Mouse (Mus musculus): ENCODE measurements around the gene Myoz1. TPM values are rescaled to one million over a fixed set of nuclear protein-coding genes. Genes with fewer than 3 reads are reported as not detected.
A peak's percentile ranks its signal among the peaks of the same experiment; 100 is the strongest.
"Not testable (repeated sequence)": the region's sequence is repeated elsewhere in the genome, so short reads cannot be mapped to it uniquely, and the experiment has no call there.

Gene Myoz1
- total RNA-seq, 1 experiment from 2014 or later, result not detected

GRCm38 (mm10) chr14:20645547-20645946 lies 10.8 kb downstream of the Myoz1 start:
- ATAC-seq (ENCODE audit: extremely low read depth, insufficient number of reproducible peaks, low FRiP score, poor library complexity, severe bottlenecking), result no peak

GRCm38 (mm10) chr14:20641438-20641875 lies 14.9 kb downstream of the Myoz1 start:
- ATAC-seq (ENCODE audit: extremely low read depth, insufficient number of reproducible peaks, low FRiP score, poor library complexity, severe bottlenecking), result no peak

GRCm38 (mm10) chr14:20640644-20641437 lies 15.5 kb downstream of the Myoz1 start, which contains the start of gene Usp54:
Usp54 (minus strand) TSS chr14:20641063.
- ATAC-seq (ENCODE audit: extremely low read depth, insufficient number of reproducible peaks, low FRiP score, poor library complexity, severe bottlenecking), result peak; percentile 95

- ATAC-seq (ENCODE audit: extremely low read depth, insufficient number of reproducible peaks, low FRiP score, poor library complexity, severe bottlenecking), result peak; percentile 42
Measured at GRCm38 (mm10) chr14:20639918-20640619, 16.3 kb downstream of the Myoz1 start.

GRCm38 (mm10) chr14:20638702-20639101 lies 17.6 kb downstream of the Myoz1 start:
- no peak for ATAC-seq (ENCODE audit: extremely low read depth, insufficient number of reproducible peaks, low FRiP score, poor library complexity, severe bottlenecking)

- ATAC-seq (ENCODE audit: extremely low read depth, insufficient number of reproducible peaks, low FRiP score, poor library complexity, severe bottlenecking), result no peak
Measured at GRCm38 (mm10) chr14:20637818-20638574, 18.3 kb downstream of the Myoz1 start.

- ATAC-seq (ENCODE audit: extremely low read depth, insufficient number of reproducible peaks, low FRiP score, poor library complexity, severe bottlenecking), result not testable (repeated sequence)
Measured at GRCm38 (mm10) chr14:20636968-20637367, 19.4 kb downstream of the Myoz1 start.

- ATAC-seq (ENCODE audit: extremely low read depth, insufficient number of reproducible peaks, low FRiP score, poor library complexity, severe bottlenecking), result no peak
Measured at GRCm38 (mm10) chr14:20635546-20635945, 20.8 kb downstream of the Myoz1 start.

- ATAC-seq (ENCODE audit: extremely low read depth, insufficient number of reproducible peaks, low FRiP score, poor library complexity, severe bottlenecking), result no peak
Measured at GRCm38 (mm10) chr14:20631253-20631652, 25.1 kb downstream of the Myoz1 start.

GRCm38 (mm10) chr14:20626971-20627370 lies 29.4 kb downstream of the Myoz1 start:
- no peak for ATAC-seq (ENCODE audit: extremely low read depth, insufficient number of reproducible peaks, low FRiP score, poor library complexity, severe bottlenecking)

GRCm38 (mm10) chr14:20626447-20626846 lies 29.9 kb downstream of the Myoz1 start:
- no peak for ATAC-seq (ENCODE audit: extremely low read depth, insufficient number of reproducible peaks, low FRiP score, poor library complexity, severe bottlenecking)

GRCm38 (mm10) chr14:20622907-20623306 lies 33.4 kb downstream of the Myoz1 start:
- no peak for ATAC-seq (ENCODE audit: extremely low read depth, insufficient number of reproducible peaks, low FRiP score, poor library complexity, severe bottlenecking)

- no peak for ATAC-seq (ENCODE audit: extremely low read depth, insufficient number of reproducible peaks, low FRiP score, poor library complexity, severe bottlenecking)
Measured at GRCm38 (mm10) chr14:20622412-20622811, 33.9 kb downstream of the Myoz1 start.

- ATAC-seq (ENCODE audit: extremely low read depth, insufficient number of reproducible peaks, low FRiP score, poor library complexity, severe bottlenecking), result no peak
Measured at GRCm38 (mm10) chr14:20621903-20622302, 34.4 kb downstream of the Myoz1 start.

GRCm38 (mm10) chr14:20619131-20619530 lies 37.2 kb downstream of the Myoz1 start:
- no peak for ATAC-seq (ENCODE audit: extremely low read depth, insufficient number of reproducible peaks, low FRiP score, poor library complexity, severe bottlenecking)

- no peak for ATAC-seq (ENCODE audit: extremely low read depth, insufficient number of reproducible peaks, low FRiP score, poor library complexity, severe bottlenecking)
Measured at GRCm38 (mm10) chr14:20618211-20618610, 38.1 kb downstream of the Myoz1 start.

GRCm38 (mm10) chr14:20616421-20616820 lies 39.9 kb downstream of the Myoz1 start:
- ATAC-seq (ENCODE audit: extremely low read depth, insufficient number of reproducible peaks, low FRiP score, poor library complexity, severe bottlenecking), result no peak

- no peak for ATAC-seq (ENCODE audit: extremely low read depth, insufficient number of reproducible peaks, low FRiP score, poor library complexity, severe bottlenecking)
Measured at GRCm38 (mm10) chr14:20615075-20615474, 41.3 kb downstream of the Myoz1 start.

- no peak for ATAC-seq (ENCODE audit: extremely low read depth, insufficient number of reproducible peaks, low FRiP score, poor library complexity, severe bottlenecking)
Measured at GRCm38 (mm10) chr14:20612820-20613219, 43.5 kb downstream of the Myoz1 start.

Measured in neutrophil, adult 5-6 weeks (primary cell).